Mouse (Mus musculus) C2C12 (cell line): ENCODE measurements around the gene Rcor3. TPM values are rescaled to one million over a fixed set of nuclear protein-coding genes. Genes with fewer than 3 reads are reported as not detected.

Source experiments
- H3K27me3 ChIP-seq: one replicate; pipeline ENCODE4 v1.6.1; 2011; ENCODE audit not compliant: control insufficient read depth, insufficient read depth, insufficient read length
- H3K36me3 ChIP-seq: one replicate; pipeline ENCODE4 v1.6.1; 2011; ENCODE audit not compliant: control insufficient read depth, insufficient read depth
- H3K4me3 ChIP-seq: one replicate; pipeline ENCODE4 v1.5.1; 2011; ENCODE audit warnings: mild to moderate bottlenecking, control low read depth; ENCODE audit not compliant: poor library complexity, insufficient read depth, severe bottlenecking
- H3K79me2 ChIP-seq: one replicate; pipeline ENCODE4 v1.6.1; 2011; ENCODE audit not compliant: control insufficient read depth, insufficient read depth
- H3K79me3 ChIP-seq: one replicate; pipeline ENCODE4 v1.6.1; 2011; ENCODE audit warnings: low read depth, control low read depth
- H3ac ChIP-seq: one replicate; pipeline ENCODE3; 2011; ENCODE audit warnings: low read depth; ENCODE audit not compliant: control insufficient read depth, insufficient read length
- CEBPB ChIP-seq: IDR thresholded peaks from one replicate; pipeline ENCODE4 v1.6.1; 2011; ENCODE audit warnings: low read depth, mild to moderate bottlenecking, control low read depth, moderate library complexity
- CTCF ChIP-seq: IDR thresholded peaks from one replicate; pipeline ENCODE4 v1.5.1; 2011; ENCODE audit not compliant: control insufficient read depth, insufficient read depth, insufficient read length
- FOSL1 ChIP-seq: IDR thresholded peaks from one replicate; pipeline ENCODE4 v1.8.0; 2011; ENCODE audit warnings: mild to moderate bottlenecking, low read length; ENCODE audit not compliant: poor library complexity, insufficient read depth, severe bottlenecking
- MAX ChIP-seq: IDR thresholded peaks from one replicate; pipeline ENCODE4 v1.6.1; 2011; ENCODE audit warnings: mild to moderate bottlenecking, control low read depth
- MYOD1 ChIP-seq: IDR thresholded peaks from one replicate; pipeline ENCODE4 v1.6.1; 2011; ENCODE audit warnings: low read depth; ENCODE audit not compliant: control insufficient read depth, insufficient read length
- MYOG ChIP-seq: IDR thresholded peaks from one replicate; pipeline ENCODE4 v1.6.1; 2011; ENCODE audit not compliant: control insufficient read depth, insufficient read length; ENCODE audit errors: extremely low read depth
- USF1 ChIP-seq: IDR thresholded peaks from one replicate; pipeline ENCODE4 v1.6.1; 2011; ENCODE audit warnings: low read depth, mild to moderate bottlenecking, control low read depth, moderate library complexity
- polyA plus RNA-seq: library from polyadenylated mRNA; unstranded; fragments of >200 nt; fragmentation: generic; extraction: Trizol; gene quantifications from one replicate; pipeline ENCODE4 v1.2.1, GENCODE M21; 2012; ENCODE audit warnings: missing spikeins

Rcor3 gene
- polyA plus RNA-seq, 1 experiment: 8.6 TPM

GRCm38 (mm10) chr1:192116262-192116661 is 21.6 kb downstream of the Rcor3 start:
- no peaks in the 10 kb centered on the region for H3K27me3 ChIP-seq
- no peaks in the 10 kb centered on the region for H3K79me2 ChIP-seq
- no peak for TF ChIP-seq USF1
- TF ChIP-seq MAX: no peak
- no peak for TF ChIP-seq CTCF
- no peaks in the 10 kb centered on the region for H3K79me3 ChIP-seq
- H3ac ChIP-seq: no peak overlapping the region
- H3K36me3 ChIP-seq: peaks cover 68% of the 10 kb centered on the region
- H3K4me3 ChIP-seq: no peak overlapping the region

- no peak for TF ChIP-seq FOSL1
- no peak for TF ChIP-seq MYOD1
- no peak for TF ChIP-seq CTCF
- TF ChIP-seq MAX: no peak
- no peak for TF ChIP-seq USF1
- TF ChIP-seq MYOG: no peak
- H3K79me3 ChIP-seq: no peaks in the 10 kb centered on the region
- H3K4me3 ChIP-seq: no peak overlapping the region
- no peak overlapping the region for H3ac ChIP-seq
- H3K36me3 ChIP-seq: peaks cover 67% of the 10 kb centered on the region
- H3K27me3 ChIP-seq: no peaks in the 10 kb centered on the region
- H3K79me2 ChIP-seq: no peaks in the 10 kb centered on the region
Measured at GRCm38 (mm10) chr1:192115378-192115777, 22.5 kb downstream of the Rcor3 start.

GRCm38 (mm10) chr1:192109169-192109568 is 28.7 kb downstream of the Rcor3 start:
- Histone ChIP-seq H3K79me3 (no peaks in the 10 kb centered on the region), H3K79me2 (no peaks in the 10 kb centered on the region), H3ac (no peak overlapping the region), H3K36me3 (peaks cover 63% of the 10 kb centered on the region), H3K27me3 (no peaks in the 10 kb centered on the region), H3K4me3 (no peak overlapping the region)
- TF ChIP-seq CEBPB (no peak), MYOG (no peak), FOSL1 (no peak), MYOD1 (no peak), CTCF (no peak), USF1 (no peak), MAX (no peak)

- Histone ChIP-seq H3ac (no peak overlapping the region), H3K36me3 (peaks cover 59% of the 10 kb centered on the region), H3K4me3 (no peak overlapping the region), H3K79me3 (no peaks in the 10 kb centered on the region), H3K79me2 (no peaks in the 10 kb centered on the region), H3K27me3 (no peaks in the 10 kb centered on the region)
- TF ChIP-seq FOSL1 (no peak), CTCF (peak; percentile 33), USF1 (no peak), MYOG (no peak), MYOD1 (no peak), MAX (no peak)
Measured at GRCm38 (mm10) chr1:192107352-192107751, 30.5 kb downstream of the Rcor3 start.

- Histone ChIP-seq H3K4me3 (no peak overlapping the region), H3K27me3 (no peaks in the 10 kb centered on the region), H3ac (no peak overlapping the region), H3K36me3 (peaks cover 62% of the 10 kb centered on the region), H3K79me3 (no peaks in the 10 kb centered on the region), H3K79me2 (no peaks in the 10 kb centered on the region)
- TF ChIP-seq MYOD1 (no peak), MYOG (no peak), CEBPB (no peak), FOSL1 (no peak), MAX (no peak), CTCF (no peak), USF1 (no peak)
Measured at GRCm38 (mm10) chr1:192105902-192106389, 31.9 kb downstream of the Rcor3 start.

- no peaks in the 10 kb centered on the region for H3K27me3 ChIP-seq
- H3K4me3 ChIP-seq: no peak overlapping the region
- peaks cover 69% of the 10 kb centered on the region for H3K36me3 ChIP-seq
- no peak for TF ChIP-seq CTCF
- no peak for TF ChIP-seq USF1
- TF ChIP-seq MAX: no peak
- no peak for TF ChIP-seq CEBPB
- TF ChIP-seq FOSL1: no peak
- TF ChIP-seq MYOD1: no peak
- TF ChIP-seq MYOG: no peak
- no peaks in the 10 kb centered on the region for H3K79me2 ChIP-seq
- H3K79me3 ChIP-seq: no peaks in the 10 kb centered on the region
- no peak overlapping the region for H3ac ChIP-seq
Measured at GRCm38 (mm10) chr1:192104021-192104420, 33.8 kb downstream of the Rcor3 start.
